Mouse (Mus musculus): Measurements from ENCODE around the gene Nfix. TPM values are rescaled to one million over a fixed set of nuclear protein-coding genes. Genes with fewer than 3 reads are reported as not detected.
"Not testable (repeated sequence)": the region's sequence is repeated elsewhere in the genome, so short reads cannot be mapped to it uniquely, and the experiment has no call there.

Nfix gene
- polyA plus RNA-seq, 1 experiment from 2014 or later, result 28.7 TPM

DNA sequence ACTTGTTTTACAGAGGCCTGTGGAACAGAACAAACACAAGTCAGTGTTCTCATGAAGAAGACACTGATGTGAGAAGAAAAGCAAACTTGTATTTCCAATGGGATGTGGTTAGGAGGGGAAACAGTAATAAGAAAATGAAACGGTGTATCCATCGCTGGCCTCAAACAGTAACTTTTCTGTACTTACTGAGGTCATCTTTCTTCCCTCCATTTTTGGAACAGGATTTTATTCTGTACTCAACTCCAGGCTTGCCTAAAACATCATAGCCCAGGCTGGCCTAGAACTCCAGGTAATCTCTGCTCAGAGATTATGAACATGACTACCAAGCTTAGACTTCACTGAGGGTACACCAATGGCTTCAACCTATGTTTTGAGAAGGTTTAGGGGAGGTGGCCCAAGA, 39.3 kb upstream of the Nfix start:
- Histone ChIP-seq H3K4me2 (peak overlapping the region; percentile 62), H3K36me3 (peaks cover 68% of the 10 kb centered on the region), H3K4me1 (peaks cover 17% of the 10 kb centered on the region), H3K9me3 (no peaks in the 10 kb centered on the region), H3K4me3 (replicated peaks) (peak overlapping the region; percentile 86), H3K27ac (peak overlapping the region; percentile 90; the same call in 1 of the 2 replicates), H3K9ac (peak overlapping the region; percentile 95; the same call in 1 of the 2 replicates), H3K27me3 (replicated peaks) (no peaks in the 10 kb centered on the region)
- WGBS, result 86% methylated on average over 2 of the region's 2 CpGs
- ATAC-seq (ENCODE audit: insufficient read depth, low FRiP score, low read depth), result no peak

DNA sequence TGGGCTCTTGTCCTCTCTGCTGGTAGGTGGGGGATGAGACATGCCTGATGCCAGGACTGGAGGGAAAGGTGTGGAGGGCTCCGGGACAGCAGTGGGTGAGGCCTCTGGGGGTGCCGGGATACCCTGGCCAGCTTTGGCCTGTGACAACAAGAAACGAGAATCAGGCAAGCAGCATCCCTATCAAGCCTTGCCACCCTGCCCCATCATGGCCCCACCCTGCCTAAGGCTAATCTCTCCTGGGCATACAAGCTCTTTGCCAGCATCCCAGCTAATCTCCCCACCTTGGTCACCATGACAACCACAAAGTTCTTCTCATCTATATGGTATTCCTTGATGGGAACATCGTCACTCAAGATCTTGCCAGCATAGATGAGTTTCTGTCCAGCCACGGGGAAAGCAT, 38.4 kb upstream of the Nfix start:
- WGBS, result 79% methylated on average over 5 of the region's 5 CpGs
- no peak overlapping the region for H3K4me2 ChIP-seq
- peaks cover 16% of the 10 kb centered on the region for H3K4me1 ChIP-seq
- no peak overlapping the region for H3K27ac ChIP-seq
- H3K4me3 ChIP-seq (replicated peaks), result no peak overlapping the region
- H3K9me3 ChIP-seq, result no peaks in the 10 kb centered on the region
- H3K36me3 ChIP-seq, result peaks cover 68% of the 10 kb centered on the region
- ATAC-seq (ENCODE audit: insufficient read depth, low FRiP score, low read depth), result peak; percentile 70; the same call in 1 of the 2 replicates
- no peak overlapping the region for H3K9ac ChIP-seq
- H3K27me3 ChIP-seq (replicated peaks), result no peaks in the 10 kb centered on the region

DNA sequence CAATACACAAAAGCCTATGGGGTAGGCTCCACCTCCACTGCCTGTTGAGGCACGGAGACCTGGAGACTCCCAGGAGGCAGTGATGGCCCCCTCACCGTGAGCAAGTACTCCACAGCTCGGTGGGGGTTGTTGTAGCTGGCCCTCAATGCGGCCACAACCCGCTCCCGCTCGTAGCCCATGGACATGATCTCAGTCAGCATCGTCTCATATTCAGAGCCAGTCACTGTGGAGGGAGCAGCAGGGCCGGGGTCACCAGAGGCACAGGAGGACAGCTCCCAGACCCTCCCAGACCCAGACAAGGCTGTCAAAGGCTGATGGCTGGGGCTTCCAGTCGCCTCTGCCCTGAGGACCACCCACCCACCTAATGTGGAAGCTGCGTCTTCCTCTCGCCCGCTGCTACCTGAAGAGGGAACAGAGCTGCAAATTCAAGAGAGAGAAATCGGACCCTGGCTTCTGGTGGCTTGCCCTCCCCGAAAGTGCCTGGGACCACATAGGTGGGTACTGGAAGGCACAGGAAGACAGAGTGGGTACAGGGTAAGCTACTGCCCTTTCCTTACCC, 37.8 kb upstream of the Nfix start:
- peaks cover 63% of the 10 kb centered on the region for H3K36me3 ChIP-seq
- peaks cover 21% of the 10 kb centered on the region for H3K4me1 ChIP-seq
- no peaks in the 10 kb centered on the region for H3K27me3 ChIP-seq (replicated peaks)
- 0 out of 2 replicates have a peak overlapping the region, but pooled peaks have one; percentile 2 for H3K4me3 ChIP-seq (replicated peaks)
- H3K9me3 ChIP-seq, result no peaks in the 10 kb centered on the region
- no peak overlapping the region for H3K27ac ChIP-seq
- H3K4me2 ChIP-seq, result no peak overlapping the region
- H3K9ac ChIP-seq, result no peak overlapping the region
- 78% methylated on average over 15 of the region's 15 CpGs for WGBS
- ATAC-seq (ENCODE audit: insufficient read depth, low FRiP score, low read depth), result no peak

DNA sequence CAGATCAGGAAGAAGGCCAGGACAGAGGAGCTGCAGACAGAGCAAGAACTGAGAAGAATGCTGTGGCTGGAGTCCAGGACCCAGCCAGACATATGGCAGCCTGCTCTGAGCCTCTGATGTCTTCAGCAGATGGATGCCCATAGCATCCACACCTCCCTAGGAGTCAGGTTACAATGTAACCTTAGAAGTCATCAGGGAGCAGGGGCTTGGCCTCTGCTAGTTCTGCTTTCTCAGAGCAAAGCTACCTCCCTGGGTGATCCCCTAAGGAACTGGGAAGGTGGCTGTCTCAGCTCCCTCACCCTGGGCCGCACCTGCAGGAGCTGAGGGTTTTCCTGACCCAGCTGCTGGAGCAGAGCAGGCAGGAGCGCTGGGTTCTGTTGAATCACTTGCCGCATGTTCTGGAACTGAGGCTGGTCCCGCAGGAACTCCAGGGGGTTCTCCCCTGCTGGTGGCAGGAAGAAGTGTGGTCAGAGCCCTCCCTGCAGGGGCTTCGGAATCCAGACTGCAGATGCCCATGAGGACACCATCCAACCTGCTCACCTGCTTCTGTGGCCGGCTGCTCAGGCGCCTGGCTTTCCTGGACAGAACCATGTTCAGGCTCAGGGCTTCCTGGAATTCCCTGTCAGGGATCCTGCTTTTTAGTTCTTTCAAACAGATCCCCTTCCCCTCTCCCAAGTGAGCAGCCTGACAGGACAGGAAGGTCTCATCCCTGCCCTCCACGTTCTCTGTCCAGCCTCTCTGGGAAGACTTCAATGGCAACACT, 37.2 kb upstream of the Nfix start:
- Histone ChIP-seq H3K9me3 (no peaks in the 10 kb centered on the region), H3K4me1 (peaks cover 24% of the 10 kb centered on the region), H3K9ac (no peak overlapping the region), H3K4me3 (replicated peaks) (0 out of 2 replicates have a peak overlapping the region, but pooled peaks have one; percentile 2), H3K27ac (no peak overlapping the region), H3K27me3 (replicated peaks) (no peaks in the 10 kb centered on the region), H3K4me2 (no peak overlapping the region), H3K36me3 (peaks cover 56% of the 10 kb centered on the region)
- WGBS, result 52% methylated on average over 8 of the region's 8 CpGs
- ATAC-seq (ENCODE audit: insufficient read depth, low FRiP score, low read depth), result no peak

DNA sequence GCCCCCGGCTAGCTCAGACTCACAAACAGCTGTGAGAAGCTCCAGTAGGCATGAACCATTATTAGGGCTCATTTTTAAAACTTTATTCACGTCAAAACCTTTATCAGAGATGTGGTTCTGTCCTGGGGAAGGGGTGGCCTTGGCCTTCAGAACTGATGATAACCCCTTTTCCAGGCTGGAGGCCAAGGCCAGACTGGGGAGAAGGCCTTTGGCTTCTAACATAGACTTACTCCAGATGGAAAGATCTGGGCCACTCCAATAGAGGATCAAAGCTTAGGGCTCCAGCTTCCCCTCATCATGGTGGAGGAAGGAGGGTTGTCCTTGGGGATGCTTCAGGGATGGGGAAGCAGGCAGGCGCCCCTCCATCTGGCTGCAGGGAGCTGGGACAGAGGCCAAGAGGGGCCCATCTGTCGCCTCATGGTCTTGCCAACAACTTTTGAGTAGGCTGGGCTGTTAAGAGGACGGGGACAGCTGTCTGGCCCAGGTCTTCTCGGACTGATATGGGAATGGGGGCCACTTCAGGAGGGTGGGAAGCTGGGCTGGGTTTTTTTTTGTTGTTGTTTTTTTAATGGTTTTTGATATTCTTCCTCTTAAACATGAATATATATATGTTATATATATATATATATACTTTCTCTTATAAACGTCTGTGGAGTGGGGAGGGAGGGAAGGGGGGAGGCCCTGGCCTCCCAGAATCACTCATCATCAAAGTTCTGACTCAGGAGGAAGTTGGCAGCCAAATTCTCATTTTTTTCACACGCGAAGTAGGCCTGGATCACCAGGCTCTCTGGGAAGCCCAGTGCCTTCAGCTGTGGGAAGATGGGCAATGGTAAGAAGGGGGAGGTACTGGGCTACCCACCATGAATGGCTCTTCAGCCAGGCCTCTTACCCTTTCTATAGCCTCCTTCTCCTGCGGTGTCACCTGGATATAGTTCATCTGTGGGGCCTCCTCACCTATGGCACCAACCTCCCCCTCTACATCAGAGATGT, 35.0 kb upstream of the Nfix start:
- H3K36me3 ChIP-seq, result peaks cover 44% of the 10 kb centered on the region

DNA sequence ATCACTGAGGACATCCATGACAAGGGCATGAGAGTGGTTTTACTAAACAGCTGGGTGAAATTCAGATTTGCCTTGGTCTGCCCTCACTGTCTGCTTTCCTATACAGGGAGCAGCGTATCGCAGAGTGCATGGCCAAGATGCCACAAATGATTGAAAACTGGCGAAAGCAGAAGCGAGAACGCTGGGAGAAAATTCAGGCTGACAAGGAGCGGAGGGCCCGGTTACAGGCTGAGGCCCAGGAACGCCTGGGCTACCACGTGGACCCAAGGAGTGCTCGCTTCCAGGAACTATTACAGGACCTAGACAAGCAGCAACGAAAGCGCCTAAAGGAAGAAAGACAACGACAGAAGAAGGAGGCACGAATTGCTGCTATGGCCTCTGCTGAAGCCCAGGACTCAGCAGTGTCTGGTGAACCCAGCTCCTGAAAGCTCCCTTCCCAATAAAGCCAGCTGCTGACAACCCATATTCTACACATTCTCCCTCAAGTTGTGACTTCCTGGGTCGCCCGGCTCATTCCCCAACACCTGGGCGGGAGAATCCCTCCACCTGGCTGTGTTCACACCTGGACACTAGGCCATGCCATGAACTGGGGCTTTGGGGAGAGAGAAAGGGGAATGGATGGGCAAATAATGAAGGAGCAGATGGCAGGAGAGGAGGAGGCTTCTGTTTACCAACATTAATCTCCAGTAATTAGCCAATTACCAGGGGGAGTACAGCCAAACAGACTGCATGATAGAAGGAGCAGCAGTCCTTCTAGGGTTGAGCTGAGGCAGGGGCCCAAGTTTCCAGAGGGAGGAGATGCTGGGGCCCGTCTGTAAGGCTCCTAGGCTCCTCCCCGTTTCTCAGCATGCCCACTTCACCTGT, 34.1 kb upstream of the Nfix start:
- H3K27me3 ChIP-seq (replicated peaks), result no peaks in the 10 kb centered on the region
- ATAC-seq (ENCODE audit: insufficient read depth, low FRiP score, low read depth), result no peak
- H3K4me1 ChIP-seq, result peaks cover 18% of the 10 kb centered on the region
- 83% methylated on average over 19 of the region's 19 CpGs for WGBS
- 0 out of 2 replicates have a peak overlapping the region, but pooled peaks have one; percentile 12 for H3K27ac ChIP-seq
- H3K36me3 ChIP-seq, result peaks cover 44% of the 10 kb centered on the region
- H3K4me2 ChIP-seq, result no peak overlapping the region
- no peaks in the 10 kb centered on the region for H3K9me3 ChIP-seq
- no peak overlapping the region for H3K4me3 ChIP-seq (replicated peaks)
- no peak overlapping the region for H3K9ac ChIP-seq

More for the DNA sequence above, 35.0 kb upstream of the Nfix start:
- Histone ChIP-seq H3K9ac (no peak overlapping the region), H3K27ac (0 out of 2 replicates have a peak overlapping the region, but pooled peaks have one; percentile 12), H3K27me3 (replicated peaks) (no peaks in the 10 kb centered on the region), H3K4me3 (replicated peaks) (no peak overlapping the region), H3K9me3 (no peaks in the 10 kb centered on the region), H3K4me2 (no peak overlapping the region), H3K4me1 (peaks cover 24% of the 10 kb centered on the region)
- WGBS, result 53% methylated on average over 10 of the region's 10 CpGs
- ATAC-seq (ENCODE audit: insufficient read depth, low FRiP score, low read depth), result no peak

DNA sequence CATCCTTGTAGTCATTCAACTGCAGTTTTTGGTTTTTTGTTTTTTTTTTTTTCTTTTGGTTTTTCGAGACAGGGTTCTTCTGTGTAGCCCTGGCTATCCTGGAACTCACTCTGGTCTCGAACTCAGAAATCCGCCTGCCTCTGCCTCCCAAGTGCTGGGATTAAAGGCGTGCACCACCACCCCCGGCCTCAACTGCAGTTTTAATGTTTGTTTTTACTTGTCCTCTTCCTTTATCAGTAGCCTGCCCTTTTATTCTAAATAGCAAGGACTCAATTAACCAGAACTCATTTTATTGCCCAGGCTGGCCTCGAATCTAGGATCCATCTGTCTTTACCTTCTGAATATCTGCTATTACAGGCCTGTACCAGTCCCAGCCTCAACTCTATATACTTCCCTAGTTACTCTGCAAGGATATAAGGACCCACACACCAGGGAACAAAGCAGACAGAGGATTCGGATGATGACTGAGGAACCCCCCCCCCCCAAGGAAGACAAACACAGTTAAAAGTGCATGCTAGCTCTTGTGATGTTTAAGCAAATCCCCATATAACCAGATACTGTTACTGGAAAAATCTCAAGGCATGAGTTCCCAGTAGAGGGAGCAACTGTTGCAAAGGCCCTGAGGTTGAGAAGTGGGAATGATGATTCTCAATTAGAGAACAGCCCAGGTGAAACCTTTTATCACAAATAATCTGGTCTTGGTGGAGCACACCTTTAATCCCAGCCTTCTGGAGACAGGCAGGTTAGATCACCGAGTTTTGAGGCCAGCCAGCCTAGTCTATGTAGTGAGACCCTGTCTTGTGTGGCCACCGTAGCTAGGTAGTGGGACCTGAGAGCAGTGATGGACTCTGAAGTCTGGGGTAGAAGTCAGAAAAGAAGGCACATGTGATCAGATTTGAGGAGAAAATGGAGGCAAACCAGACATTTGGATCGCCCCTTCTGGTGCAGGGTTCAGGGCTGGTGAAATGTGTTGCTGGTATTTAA, 32.9 kb upstream of the Nfix start:
- H3K36me3 ChIP-seq, result peaks cover 38% of the 10 kb centered on the region
- H3K4me2 ChIP-seq, result peak overlapping the region; percentile 61
- H3K9ac ChIP-seq, result peak overlapping the region; percentile 95
- peak overlapping the region; percentile 96 for H3K27ac ChIP-seq
- H3K9me3 ChIP-seq, result no peaks in the 10 kb centered on the region
- ATAC-seq (ENCODE audit: insufficient read depth, low FRiP score, low read depth), result no peak
- 53% methylated on average over 10 of the region's 10 CpGs for WGBS
- peaks cover 16% of the 10 kb centered on the region for H3K4me1 ChIP-seq
- peak overlapping the region; percentile 99 for H3K4me3 ChIP-seq (replicated peaks)
- H3K27me3 ChIP-seq (replicated peaks), result no peaks in the 10 kb centered on the region

DNA sequence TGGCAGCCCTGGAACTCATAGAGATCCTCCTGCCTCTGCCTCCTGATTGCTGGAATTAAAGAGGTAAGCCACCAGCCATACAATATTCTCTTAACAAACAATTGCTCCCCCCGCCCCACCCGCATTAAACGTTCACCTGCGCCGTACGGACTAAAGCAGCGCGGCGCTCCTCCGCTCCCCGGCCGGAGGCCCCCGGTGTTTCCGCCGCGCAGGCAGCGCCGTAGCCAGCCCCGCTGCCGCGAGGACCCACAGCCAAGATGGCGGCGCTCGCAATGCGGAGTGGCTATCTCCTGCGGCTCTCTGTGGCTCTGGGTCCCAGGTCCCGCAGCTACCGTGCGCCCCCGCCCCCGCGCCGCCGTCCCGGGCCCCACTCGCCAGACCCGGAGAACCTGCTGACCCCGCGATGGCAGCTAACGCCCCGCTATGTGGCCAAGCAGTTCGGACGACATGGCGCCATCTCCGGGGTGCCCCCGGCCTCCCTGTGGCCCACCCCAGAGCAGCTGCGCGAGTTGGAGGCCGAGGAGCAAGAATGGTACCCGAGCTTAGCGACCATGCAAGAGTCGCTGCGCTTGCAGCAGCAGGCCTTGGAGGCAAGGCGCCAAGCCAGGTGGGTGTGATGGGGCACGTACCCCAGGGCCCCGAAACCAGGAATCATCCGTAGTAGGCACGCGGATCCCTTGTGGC, 32.0 kb upstream of the Nfix start:
- Histone ChIP-seq H3K9me3 (no peaks in the 10 kb centered on the region), H3K27me3 (replicated peaks) (no peaks in the 10 kb centered on the region), H3K9ac (peak overlapping the region; percentile 95), H3K4me3 (replicated peaks) (peak overlapping the region; percentile 99), H3K4me2 (peak overlapping the region; percentile 61), H3K36me3 (peaks cover 30% of the 10 kb centered on the region), H3K27ac (peak overlapping the region; percentile 96), H3K4me1 (peaks cover 16% of the 10 kb centered on the region)
- 1% methylated on average over 58 of the region's 59 CpGs for WGBS
- peak; percentile 72 for ATAC-seq (ENCODE audit: insufficient read depth, low FRiP score, low read depth)

DNA sequence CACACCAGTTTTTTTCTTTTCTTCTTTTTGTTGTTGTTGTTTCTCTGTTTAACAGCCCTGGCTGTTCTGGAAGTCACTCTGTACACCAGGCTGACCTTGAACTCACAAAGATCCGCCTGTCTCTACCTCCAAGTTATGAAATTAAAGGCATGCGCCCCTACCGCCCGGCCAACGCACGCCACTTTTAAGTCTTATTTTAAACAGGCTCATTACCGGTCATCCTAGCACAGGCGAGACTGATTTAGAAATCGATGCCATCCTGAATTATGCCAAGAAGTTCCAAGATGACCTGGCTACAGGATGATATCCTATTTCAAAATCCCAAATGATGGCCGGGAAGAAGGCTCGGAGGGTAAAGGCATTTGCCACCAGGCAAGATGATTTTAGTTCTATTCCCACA, 31.3 kb upstream of the Nfix start, which contains the start of gene Gadd45gip1:
Gene Gadd45gip1 (plus strand): TSS at position 33 of the 400 bp plus-strand sequence.
- 61% methylated on average over 11 of the region's 11 CpGs for WGBS

DNA sequence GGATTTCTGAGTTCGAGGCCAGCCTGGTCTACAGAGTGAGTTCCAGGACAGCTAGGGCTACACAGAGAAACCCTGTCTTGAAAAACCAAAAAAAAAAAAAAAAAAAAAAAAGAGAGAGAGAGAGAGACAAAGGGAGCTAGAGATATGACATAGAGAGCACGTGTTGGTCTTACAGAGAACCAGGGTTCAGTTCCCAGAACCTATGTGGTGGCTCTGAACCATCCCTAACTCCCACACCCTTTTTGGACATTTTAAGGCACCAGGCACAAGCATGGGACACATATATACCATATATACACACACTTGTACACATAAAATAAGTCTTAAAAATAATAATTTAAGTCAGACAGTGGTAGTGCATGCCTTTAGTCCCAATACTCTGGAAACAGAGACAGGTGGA, 26.4 kb upstream of the Nfix start:
- not testable (repeated sequence) for H3K36me3 ChIP-seq; H3K4me2 ChIP-seq; H3K4me3 ChIP-seq (replicated peaks); ATAC-seq (ENCODE audit: insufficient read depth, low FRiP score, low read depth); H3K9me3 ChIP-seq; H3K27me3 ChIP-seq (replicated peaks); H3K9ac ChIP-seq; H3K4me1 ChIP-seq; H3K27ac ChIP-seq
- WGBS, result 81% methylated on average over 2 of the region's 2 CpGs

More for the DNA sequence above, 31.3 kb upstream of the Nfix start, which contains the start of gene Gadd45gip1:
- Histone ChIP-seq H3K36me3 (peaks cover 23% of the 10 kb centered on the region), H3K9ac (peak within 1 kb of the TSS; percentile 95), H3K9me3 (no peaks in the 10 kb centered on the region), H3K27ac (peak within 1 kb of the TSS; percentile 96), H3K4me1 (peaks cover 16% of the 10 kb centered on the region), H3K4me3 (replicated peaks) (peak within 1 kb of the TSS; percentile 99), H3K27me3 (replicated peaks) (no peaks in the 10 kb centered on the region), H3K4me2 (peak within 1 kb of the TSS; percentile 61)
- ATAC-seq (ENCODE audit: insufficient read depth, low FRiP score, low read depth), result no peak
